Mouse (Mus musculus) v-Abl transformed pro-B cells (cell line): ENCODE data around the gene Adamts1.

Experiments
- in situ Hi-C, 2 experiments: fragments of 400-800 bp; cut with MboI; formaldehyde crosslinking; loops; one replicate each; pipeline ENCODE4 v1.15.1; 2025; ENCODE audit not compliant: unreplicated experiment in 2 of 2

Adamts1 gene

DNA sequence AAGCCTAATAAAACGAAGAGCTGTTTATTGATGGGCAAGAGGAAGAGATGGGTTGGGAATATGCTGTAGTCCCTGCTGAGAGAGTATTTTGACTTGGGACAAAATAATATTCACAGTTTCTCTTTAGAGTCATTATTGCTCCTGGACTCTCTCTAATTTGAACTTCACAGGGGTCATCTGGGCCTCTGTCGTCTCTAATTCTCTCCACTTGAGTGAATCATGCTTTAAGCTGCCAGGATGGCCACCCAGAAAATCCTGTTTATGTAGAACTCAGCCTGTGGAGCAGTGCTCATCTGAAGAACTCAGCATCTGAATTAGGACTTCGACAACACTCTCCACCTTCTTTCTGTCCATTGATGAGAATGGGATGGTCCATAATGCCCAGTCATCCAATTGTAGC is 30.6 kb downstream of the Adamts1 start:
- in situ Hi-C loops, result no loop called here

DNA sequence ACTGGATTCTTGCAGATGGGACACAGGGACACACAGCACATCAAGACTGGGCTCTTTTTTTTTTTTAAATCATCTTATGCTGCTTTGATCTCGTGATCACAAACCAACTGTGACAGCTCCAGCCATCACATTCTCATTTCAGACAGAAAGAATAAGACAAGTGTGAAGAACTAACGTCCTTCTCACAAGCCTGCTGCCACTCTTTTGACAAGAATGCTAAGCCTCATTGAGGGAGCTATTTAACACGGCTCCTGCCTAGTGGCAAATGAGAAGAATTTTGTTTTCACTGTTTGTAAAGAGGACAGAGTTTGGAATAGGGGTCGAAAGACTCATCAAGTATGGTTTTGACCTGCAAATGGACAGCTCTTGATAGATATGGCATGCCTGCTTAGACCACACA is 35.6 kb downstream of the Adamts1 start:
- in situ Hi-C loops, result no loop called here

DNA sequence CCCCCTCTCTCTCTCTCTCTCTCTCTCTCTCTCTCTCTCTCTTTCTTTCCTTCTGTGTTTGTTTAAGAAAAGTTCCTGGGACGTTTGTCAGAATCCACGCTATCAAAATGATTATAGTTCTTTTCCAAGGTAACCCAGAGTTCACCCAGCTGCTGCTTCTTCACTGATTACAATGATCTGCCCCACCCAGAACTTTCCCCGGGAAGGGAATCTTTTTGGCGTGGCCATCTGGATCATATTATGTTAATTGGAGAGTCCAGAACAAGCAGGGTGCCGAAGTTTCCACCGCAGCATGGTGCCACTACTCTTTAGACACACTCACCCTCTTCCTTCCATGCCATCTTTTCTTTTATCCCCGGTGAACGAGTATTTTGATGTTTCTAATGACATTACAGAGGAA is 37.2 kb downstream of the Adamts1 start:
- in situ Hi-C loops, result no loop called here

DNA sequence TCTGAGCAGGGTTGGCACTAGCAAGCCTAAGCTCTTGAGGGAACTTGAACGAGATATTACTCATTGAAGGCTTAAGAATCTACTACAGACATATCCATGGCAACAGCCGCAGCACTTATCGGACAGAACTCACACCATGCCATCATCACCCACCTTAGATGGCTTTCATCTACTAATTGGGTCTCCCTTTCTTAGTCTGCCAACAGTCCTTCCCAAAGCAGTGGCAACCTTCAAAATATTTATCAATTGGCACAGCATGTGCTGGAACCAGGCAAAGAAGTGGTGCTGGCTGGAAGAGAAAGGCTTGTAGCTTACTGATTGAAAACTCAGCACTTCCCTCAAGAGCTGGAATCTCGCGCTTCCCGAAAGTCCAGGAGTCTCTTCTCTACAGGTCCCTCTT is 37.7 kb downstream of the Adamts1 start:
- in situ Hi-C loops, result no loop called here

DNA sequence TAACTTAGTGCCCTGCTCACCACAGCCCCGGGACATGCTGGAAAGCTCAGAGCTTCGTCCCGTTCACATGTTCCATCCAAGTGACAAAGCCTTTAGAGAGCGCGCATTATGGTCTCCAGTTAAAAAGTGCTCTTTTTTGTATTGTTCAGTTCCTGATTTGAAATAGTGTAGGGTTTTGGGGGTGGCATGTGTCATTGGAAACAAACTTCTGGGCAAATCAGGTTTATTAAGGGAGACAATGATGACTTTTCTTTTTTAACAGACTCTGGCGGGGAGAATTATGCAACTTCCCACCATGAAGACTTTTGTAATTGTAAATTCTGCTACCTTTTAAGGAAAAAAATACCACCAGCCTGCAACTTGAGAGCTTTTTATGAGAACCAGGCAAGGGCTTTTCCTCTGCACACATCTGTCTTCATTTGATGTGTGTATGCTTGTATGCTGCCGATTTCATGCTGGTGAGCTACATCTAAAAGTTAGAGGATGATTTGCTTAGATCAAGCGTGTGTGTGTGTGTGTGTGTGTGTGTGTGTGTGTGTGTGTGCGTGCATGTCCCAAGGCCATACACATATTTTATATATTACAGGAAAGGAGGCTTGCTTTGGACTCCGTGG is 40.8 kb downstream of the Adamts1 start:
- in situ Hi-C loops, result no loop called here

DNA sequence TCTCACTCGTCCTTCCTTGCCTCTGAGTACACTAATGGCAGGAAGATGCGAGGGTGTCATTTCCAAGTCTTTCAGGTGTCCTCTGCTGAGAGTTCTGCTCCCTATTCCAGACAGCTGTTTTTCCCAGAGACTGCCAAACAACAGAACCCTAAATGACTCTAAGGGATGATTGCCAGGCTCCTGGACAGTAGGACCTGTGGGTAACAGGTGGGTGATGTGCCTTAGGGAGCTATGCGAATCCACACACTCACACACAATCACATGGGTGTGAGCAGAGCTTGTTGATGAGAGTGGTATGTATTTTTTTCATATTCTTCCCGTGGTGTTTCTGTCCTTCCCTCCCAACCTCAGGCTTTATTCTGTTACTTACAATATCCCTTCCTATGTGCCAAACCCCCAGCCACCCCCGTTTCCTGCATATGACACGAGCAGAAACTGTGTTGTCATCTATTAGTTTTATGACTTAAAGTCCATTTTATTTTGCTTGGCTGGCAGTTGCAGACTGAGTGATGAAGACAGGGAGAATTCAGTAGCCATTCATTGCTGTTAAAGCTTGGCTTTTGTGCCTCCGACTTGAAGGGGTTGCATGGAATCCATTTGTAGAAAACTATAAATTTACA is 41.8 kb downstream of the Adamts1 start:
- in situ Hi-C loops, result no loop called here

DNA sequence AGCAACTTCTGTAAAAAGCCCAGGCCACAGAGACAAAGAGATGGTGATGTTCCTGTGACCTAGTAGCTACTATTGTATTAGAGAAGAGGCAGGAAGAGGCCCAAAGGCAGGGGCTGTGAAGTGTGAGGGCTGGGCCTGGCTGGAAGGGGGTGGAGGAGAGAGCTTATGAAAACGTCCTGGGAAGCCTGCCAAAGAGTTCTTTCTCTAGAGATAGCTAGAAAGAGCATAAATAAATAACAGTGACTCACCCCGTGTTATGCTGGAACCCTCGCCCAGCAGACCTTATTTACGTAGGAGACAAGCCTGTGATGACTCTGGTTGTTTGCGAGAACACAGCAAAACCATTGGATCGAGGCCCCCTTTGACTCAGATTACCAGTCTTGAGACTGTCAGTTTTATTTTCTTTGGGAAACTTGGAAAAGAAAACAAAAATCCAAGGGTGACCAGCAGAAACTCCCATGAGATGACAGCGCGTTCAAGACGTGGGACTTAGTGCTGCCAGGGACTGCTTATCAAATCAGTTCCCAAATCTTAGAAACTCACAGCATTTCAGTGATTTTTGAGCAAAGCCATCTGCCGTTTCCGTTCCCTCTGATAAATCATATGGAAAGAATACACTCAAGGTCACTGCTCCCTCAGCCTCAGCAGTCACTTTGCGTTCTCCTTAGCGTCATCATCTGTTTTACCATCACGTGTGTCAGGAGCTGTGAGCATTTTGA is 46.7 kb downstream of the Adamts1 start:
- in situ Hi-C loops, result no loop called here

DNA sequence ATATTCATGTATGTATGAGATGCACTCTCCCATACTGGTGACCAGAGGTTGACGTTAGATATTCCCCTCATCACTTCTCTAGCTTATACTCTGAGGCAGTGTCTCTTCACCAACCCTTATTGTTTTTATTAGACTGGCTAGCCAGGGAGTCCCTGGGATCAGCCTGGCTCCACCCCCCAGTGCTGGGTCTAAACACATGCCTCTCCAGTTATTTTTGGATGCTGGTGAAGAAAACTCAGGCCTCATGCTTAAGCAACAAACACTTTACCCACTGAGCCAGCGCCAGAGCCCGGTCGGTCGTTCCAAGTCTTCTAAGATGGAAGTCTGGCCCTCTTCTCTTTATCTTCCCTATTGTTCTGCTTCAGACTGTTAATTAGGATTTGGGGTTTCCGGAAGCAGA is 53.6 kb downstream of the Adamts1 start:
- in situ Hi-C loops, result no loop called here

DNA sequence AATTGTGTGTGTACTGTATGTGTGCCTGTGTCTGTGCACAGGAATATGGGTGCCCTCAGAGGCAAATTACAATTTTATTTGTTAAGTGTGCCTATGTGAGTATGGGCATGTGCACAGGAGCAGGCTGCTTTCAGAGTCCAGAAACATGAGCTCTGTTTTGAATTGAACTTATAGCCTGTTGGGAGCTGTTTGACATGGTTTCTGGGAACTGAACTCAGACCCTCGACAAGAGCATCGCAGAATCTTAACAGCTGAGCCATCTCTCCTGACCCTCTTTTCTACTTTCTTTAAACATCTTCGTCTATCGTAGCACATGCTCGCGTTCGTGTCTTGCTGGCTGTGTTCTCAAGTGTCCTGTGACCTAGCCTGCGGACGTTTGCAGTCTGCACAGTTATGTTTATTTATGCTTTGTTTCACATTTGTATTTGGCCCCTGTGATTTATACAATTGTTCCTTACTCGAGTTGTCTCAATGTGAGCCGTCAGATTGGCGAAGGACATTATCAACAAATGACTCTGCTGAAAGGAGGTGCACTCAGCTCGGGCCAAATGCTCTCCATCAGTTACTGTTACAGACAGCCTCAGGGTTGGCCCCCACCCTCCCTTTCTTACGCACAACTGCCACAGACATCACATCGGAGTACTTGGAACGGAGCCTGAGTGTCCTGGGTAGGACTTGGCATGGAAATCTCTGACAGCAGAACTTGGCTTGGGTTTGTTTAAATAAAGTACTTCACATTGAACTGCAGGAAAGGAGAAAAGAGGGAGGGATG is 55.1 kb downstream of the Adamts1 start:
- in situ Hi-C loops, result no loop called here

DNA sequence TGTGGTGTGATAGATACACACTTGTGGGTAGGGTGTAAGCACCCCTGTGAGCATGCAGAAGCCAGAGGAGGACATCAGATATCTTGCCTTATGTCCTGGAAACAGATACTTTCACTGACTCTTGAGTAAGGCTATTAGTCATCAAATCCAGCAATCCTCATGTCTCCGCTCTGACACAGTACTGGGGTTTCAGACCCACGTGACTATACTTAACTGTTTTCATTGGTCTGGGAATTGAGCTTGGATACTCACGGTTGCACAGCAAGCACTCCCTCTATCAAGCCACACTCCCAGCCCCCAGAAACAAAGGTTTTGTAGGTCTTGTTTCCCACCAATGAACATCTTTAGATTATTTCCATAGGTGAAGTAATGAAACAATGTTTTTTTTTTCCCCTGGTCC is 56.5 kb downstream of the Adamts1 start:
- in situ Hi-C loops, result no loop called here
